Mouse (Mus musculus): ENCODE measurements around the gene Osbpl2.
"Not testable (repeated sequence)": the region's sequence is repeated elsewhere in the genome, so short reads cannot be mapped to it uniquely, and the experiment has no call there.

Osbpl2 gene

GRCm38 (mm10) chr2:180154796-180155195 is 35.7 kb downstream of the Osbpl2 start:
- peak; percentile 84 for DNase-seq (ENCODE audit: low read depth, low spot score)

- no peak for DNase-seq (ENCODE audit: low read depth, low spot score)
Observed at GRCm38 (mm10) chr2:180158627-180159026, 39.5 kb downstream of the Osbpl2 start.

GRCm38 (mm10) chr2:180165855-180166254 is 46.7 kb downstream of the Osbpl2 start:
- no peak for DNase-seq (ENCODE audit: low read depth, low spot score)

GRCm38 (mm10) chr2:180166869-180167268 is 47.8 kb downstream of the Osbpl2 start:
- no peak for DNase-seq (ENCODE audit: low read depth, low spot score)

- DNase-seq (ENCODE audit: low read depth, low spot score), result peak; percentile 37
Observed at GRCm38 (mm10) chr2:180170151-180170805, 51.2 kb downstream of the Osbpl2 start.

GRCm38 (mm10) chr2:180170806-180171521 is 51.9 kb downstream of the Osbpl2 start, which contains the start of gene Adrm1:
Gene Adrm1, plus strand, starts transcription at chr2:180171485.
- DNase-seq (ENCODE audit: low read depth, low spot score), result peak; percentile 98

- DNase-seq (ENCODE audit: low read depth, low spot score), result peak; percentile 72
Observed at GRCm38 (mm10) chr2:180171522-180172070, 52.5 kb downstream of the Osbpl2 start.

- no peak for DNase-seq (ENCODE audit: low read depth, low spot score)
Observed at GRCm38 (mm10) chr2:180172152-180172551, 53.0 kb downstream of the Osbpl2 start.

- DNase-seq (ENCODE audit: low read depth, low spot score), result no peak
Observed at GRCm38 (mm10) chr2:180173163-180173562, 54.1 kb downstream of the Osbpl2 start.

- DNase-seq (ENCODE audit: low read depth, low spot score), result not testable (repeated sequence)
Observed at GRCm38 (mm10) chr2:180173711-180174110, 54.6 kb downstream of the Osbpl2 start.

GRCm38 (mm10) chr2:180174121-180174520 is 55.0 kb downstream of the Osbpl2 start:
- no peak for DNase-seq (ENCODE audit: low read depth, low spot score)

GRCm38 (mm10) chr2:180175725-180176124 is 56.6 kb downstream of the Osbpl2 start:
- DNase-seq (ENCODE audit: low read depth, low spot score), result no peak

- no peak for DNase-seq (ENCODE audit: low read depth, low spot score)
Observed at GRCm38 (mm10) chr2:180181542-180181941, 62.4 kb downstream of the Osbpl2 start.

GRCm38 (mm10) chr2:180184011-180184751 is 65.1 kb downstream of the Osbpl2 start:
- DNase-seq (ENCODE audit: low read depth, low spot score), result no peak

- no peak for DNase-seq (ENCODE audit: low read depth, low spot score)
Observed at GRCm38 (mm10) chr2:180184752-180185109, 65.6 kb downstream of the Osbpl2 start.

- no peak for DNase-seq (ENCODE audit: low read depth, low spot score)
Observed at GRCm38 (mm10) chr2:180185686-180186085, 66.6 kb downstream of the Osbpl2 start.

GRCm38 (mm10) chr2:180187362-180187761 is 68.3 kb downstream of the Osbpl2 start:
- peak; percentile 39 for DNase-seq (ENCODE audit: low read depth, low spot score)

- DNase-seq (ENCODE audit: low read depth, low spot score), result no peak
Observed at GRCm38 (mm10) chr2:180196610-180197322, 77.7 kb downstream of the Osbpl2 start.

- DNase-seq (ENCODE audit: low read depth, low spot score), result no peak
Observed at GRCm38 (mm10) chr2:180197323-180198037, 78.4 kb downstream of the Osbpl2 start.

- no peak for DNase-seq (ENCODE audit: low read depth, low spot score)
Observed at GRCm38 (mm10) chr2:180198782-180199181, 79.7 kb downstream of the Osbpl2 start.

GRCm38 (mm10) chr2:180200681-180201080 is 81.6 kb downstream of the Osbpl2 start:
- DNase-seq (ENCODE audit: low read depth, low spot score), result no peak
